Mouse (Mus musculus): ENCODE measurements at regions not wholly inside any gene's neighbourhood (a gene's known extent, or its start where the extent isn't known, plus 50 kb on each side); places are given as distances from the start of the nearest gene placed in this dataset.

GRCm38 (mm10) chr1:166811341-166812071, 129.9 kb upstream of the Fmo9 start:
- TF ChIP-seq CTCF (IDR thresholded peaks at IDR 0.05; ENCODE audit: extremely low read depth, insufficient read depth, insufficient read length, insufficient replicate concordance), result no peak
- no peak for TF ChIP-seq POLR2A (IDR thresholded peaks at IDR 0.05; ENCODE audit: low read depth, low read length)
